Mouse (Mus musculus) urinary bladder, postnatal 14 days (tissue): ENCODE data around the gene Tmem86b.

Experiments
- DNase-seq: peaks from one replicate; pipeline ENCODE4 v3.0.0; 2021; ENCODE audit warnings: low spot score

Tmem86b gene

GRCm38 (mm10) chr7:4631031-4631430 lies at the start of gene Tmem86b:
Gene Tmem86b (minus strand): TSS chr7:4631422.
- no peak for DNase-seq

GRCm38 (mm10) chr7:4675200-4675599 lies 44.0 kb upstream of the Tmem86b start:
- no peak for DNase-seq

GRCm38 (mm10) chr7:4674114-4674731 lies 43.0 kb upstream of the Tmem86b start:
- DNase-seq, result no peak

GRCm38 (mm10) chr7:4671956-4672355 lies 40.7 kb upstream of the Tmem86b start:
- peak; percentile 28 for DNase-seq

GRCm38 (mm10) chr7:4670655-4671255 lies 39.5 kb upstream of the Tmem86b start:
- no peak for DNase-seq

- no peak for DNase-seq
These were observed 37.9 kb upstream of the Tmem86b start for GRCm38 (mm10) chr7:4669156-4669555.

GRCm38 (mm10) chr7:4668506-4668905 lies 37.3 kb upstream of the Tmem86b start:
- no peak for DNase-seq

GRCm38 (mm10) chr7:4666871-4667270 lies 35.6 kb upstream of the Tmem86b start:
- DNase-seq, result no peak

GRCm38 (mm10) chr7:4663742-4664141 lies 32.5 kb upstream of the Tmem86b start:
- no peak for DNase-seq

GRCm38 (mm10) chr7:4663179-4663578 lies 32.0 kb upstream of the Tmem86b start:
- DNase-seq, result no peak

GRCm38 (mm10) chr7:4659911-4660443 lies 28.8 kb upstream of the Tmem86b start:
- DNase-seq, result no peak

GRCm38 (mm10) chr7:4658912-4659551 lies 27.8 kb upstream of the Tmem86b start, which contains the start of gene Ppp6r1:
Gene Ppp6r1 (minus strand): TSS chr7:4659019.
- DNase-seq, result peak; percentile 97

- no peak for DNase-seq
These were observed 27.1 kb upstream of the Tmem86b start for GRCm38 (mm10) chr7:4658128-4658907.

GRCm38 (mm10) chr7:4657521-4658127 lies 26.4 kb upstream of the Tmem86b start:
- DNase-seq, result no peak

GRCm38 (mm10) chr7:4656818-4657217 lies 25.6 kb upstream of the Tmem86b start:
- DNase-seq, result no peak

GRCm38 (mm10) chr7:4655916-4656315 lies 24.7 kb upstream of the Tmem86b start:
- DNase-seq, result no peak

GRCm38 (mm10) chr7:4655393-4655792 lies 24.2 kb upstream of the Tmem86b start:
- DNase-seq, result no peak

GRCm38 (mm10) chr7:4654221-4654620 lies 23.0 kb upstream of the Tmem86b start:
- no peak for DNase-seq

- DNase-seq, result no peak
These were observed 22.6 kb upstream of the Tmem86b start for GRCm38 (mm10) chr7:4653780-4654179.

GRCm38 (mm10) chr7:4653351-4653750 lies 22.1 kb upstream of the Tmem86b start:
- DNase-seq, result no peak

GRCm38 (mm10) chr7:4652726-4653125 lies 21.5 kb upstream of the Tmem86b start:
- no peak for DNase-seq

- DNase-seq, result no peak
These were observed 20.4 kb upstream of the Tmem86b start for GRCm38 (mm10) chr7:4651581-4651980.
